In the genomic region with DNA sequence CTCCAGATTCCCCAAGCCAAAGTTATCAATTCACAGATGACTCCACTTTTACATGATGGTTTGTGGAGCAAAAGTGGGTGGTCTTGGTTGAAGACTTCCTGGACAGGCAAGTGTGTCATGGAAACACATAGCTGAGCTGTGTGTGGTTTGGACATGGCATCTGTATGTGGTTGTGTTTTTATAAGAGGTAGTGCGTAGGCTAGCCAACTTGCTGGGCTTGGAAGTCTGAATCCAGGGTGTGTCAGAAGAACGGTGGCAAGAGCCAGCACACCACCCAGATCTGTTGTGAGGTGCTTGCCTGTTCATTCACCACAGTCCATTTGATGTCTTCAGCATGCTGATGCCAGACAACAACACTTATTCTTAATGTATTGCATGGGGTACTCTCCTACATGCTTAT, we compare ENCODE assay signal across 20 mouse cellular contexts.
DNase-seq lines count a peak whose midpoint lies in the region; ATAC-seq and TF ChIP-seq lines count a peak whose summit lies in the region.
"Had no signal": no experiment of that assay in that cellular context is flagged by ENCODE, and none has a peak within 500 bp of the region (broad histone marks: within the 10 kb centered on the region; RNA-seq: fewer than 3 reads in every experiment).

No protein-coding gene starts in this region.

- no peak overlapping the region for H3K9ac ChIP-seq in heart, embryonic 15.5 days
- H3K9ac ChIP-seq in limb, embryonic 15.5 days, result no peak overlapping the region
- H3K9ac ChIP-seq: liver, embryonic 14.5 days; lung, embryonic 15.5 days; neural tube, embryonic 13.5 days had no signal

- no peak for DNase-seq in gastrocnemius, adult 2 months
- DNase-seq in gastrocnemius, postnatal 36 days, result no peak
- DNase-seq in heart, postnatal 36 days, result no peak
- DNase-seq in fibroblast of lung, adult 2 months (ENCODE audit: low read depth), result peak; percentile 34
- DNase-seq in ovary, postnatal 10 days (ENCODE audit: low spot score), result no peak
- DNase-seq: adrenal gland, adult 2 months; cerebellum, adult 11 months; cerebellum, adult 9-11 months; kidney, postnatal 25 days; lung, postnatal 36 days; right cerebral cortex, adult 18-20 months; thymus, postnatal 25 days had no signal

- WGBS in heart, embryonic 15.5 days, result 86% methylated on average over 2 of the region's 2 CpGs
- WGBS in limb, embryonic 15.5 days, result 58% methylated on average over 2 of the region's 2 CpGs

- no peaks in the 10 kb centered on the region for H3K9me3 ChIP-seq in heart, embryonic 15.5 days (replicated peaks)
- H3K9me3 ChIP-seq in limb, embryonic 15.5 days, result no peaks in the 10 kb centered on the region
- H3K9me3 ChIP-seq: lung, embryonic 15.5 days; neural tube, embryonic 13.5 days had no signal

- no peak for TF ChIP-seq CTCF in gastrocnemius, adult 2 months (IDR thresholded peaks at IDR 0.05)

- intact Hi-C loops in gastrocnemius, adult 2 months (cut with DNase I), result no loop called here
- intact Hi-C loops in gastrocnemius, postnatal 36 days (cut with DNase I), result no loop called here
- intact Hi-C loops in heart, postnatal 36 days (cut with DNase I), result no loop called here

- H3K27me3 ChIP-seq in heart, embryonic 15.5 days, result no peaks in the 10 kb centered on the region
- H3K27me3 ChIP-seq in limb, embryonic 15.5 days, result no peaks in the 10 kb centered on the region
- H3K27me3 ChIP-seq: lung, embryonic 15.5 days; neural tube, embryonic 13.5 days had no signal

- peaks cover 10% of the 10 kb centered on the region for H3K4me1 ChIP-seq in heart, embryonic 15.5 days (replicated peaks)
- peaks cover 26% of the 10 kb centered on the region for H3K4me1 ChIP-seq in limb, embryonic 15.5 days

- H3K4me2 ChIP-seq in heart, embryonic 15.5 days, result no peak overlapping the region
- no peak overlapping the region for H3K4me2 ChIP-seq in limb, embryonic 15.5 days
- H3K4me2 ChIP-seq: lung, embryonic 15.5 days; neural tube, embryonic 13.5 days had no signal

- no peak overlapping the region for H3K4me3 ChIP-seq in gastrocnemius, adult 2 months
- H3K4me3 ChIP-seq in heart, embryonic 15.5 days, result no peak overlapping the region
- H3K4me3 ChIP-seq in limb, embryonic 15.5 days, result no peak overlapping the region
- H3K4me3 ChIP-seq: layer of hippocampus, adult 2 months; lung, embryonic 15.5 days; neural tube, embryonic 13.5 days had no signal

- H3K27ac ChIP-seq in gastrocnemius, adult 2 months, result peak overlapping the region; percentile 44
- peak overlapping the region; percentile 16 for H3K27ac ChIP-seq in heart, embryonic 15.5 days
- H3K27ac ChIP-seq in limb, embryonic 15.5 days, result peak overlapping the region; percentile 90
- H3K27ac ChIP-seq: hindbrain, postnatal 0 days; layer of hippocampus, adult 2 months; liver, embryonic 14.5 days; lung, embryonic 15.5 days; neural tube, embryonic 13.5 days had no signal

- no peak for ATAC-seq in heart, embryonic 15.5 days (replicated peaks; ENCODE audit: insufficient number of reproducible peaks, insufficient read depth, low FRiP score, low read depth)
- peak; percentile 81 for ATAC-seq in limb, embryonic 15.5 days (ENCODE audit: insufficient number of reproducible peaks, low FRiP score, low TSS enrichment, low read depth)
- ATAC-seq: intestine, embryonic 16.5 days had no signal

- no peaks in the 10 kb centered on the region for H3K36me3 ChIP-seq in heart, embryonic 15.5 days
- H3K36me3 ChIP-seq in limb, embryonic 15.5 days, result no peaks in the 10 kb centered on the region
- H3K36me3 ChIP-seq: lung, embryonic 15.5 days; neural tube, embryonic 13.5 days had no signal

Comparison
In these comparisons a context has a peak if more than half of its experiments do, and no peak if none do; other contexts are left out.
1. H3K27ac ChIP-seq: peak in every context shown above with its lines; median percentile 90 in limb, embryonic 15.5 days; 44 in gastrocnemius, adult 2 months; 16 in heart, embryonic 15.5 days.